Mouse (Mus musculus): ENCODE results near the gene Hspb1. TPM values are rescaled to one million over a fixed set of nuclear protein-coding genes. Genes with fewer than 3 reads are reported as not detected.

Gene Hspb1
- polyA plus RNA-seq (2015; fragmentation: Nextera tagmentation; extraction: Ambion mirVana) = 7.3 and 9.6 TPM in 2 replicates

DNA sequence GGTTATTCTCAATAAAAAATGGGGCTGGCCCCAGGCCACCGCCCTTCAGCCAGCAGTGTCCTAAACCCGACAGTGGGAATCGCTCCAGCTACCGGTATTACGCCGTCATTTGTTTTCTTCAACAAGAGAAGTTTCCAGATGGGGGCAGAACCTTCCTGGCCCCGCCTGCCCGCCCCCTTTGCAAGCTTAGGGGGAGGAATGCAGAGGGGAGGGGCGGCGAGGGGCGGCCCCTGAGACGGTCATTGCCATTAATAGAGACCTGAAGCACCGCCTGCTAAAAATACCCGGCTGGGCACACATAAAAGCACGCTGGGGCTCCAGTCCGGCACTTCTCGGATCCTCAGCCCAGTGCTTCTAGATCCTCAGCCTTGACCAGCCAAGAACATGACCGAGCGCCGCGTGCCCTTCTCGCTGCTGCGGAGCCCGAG is at the start of gene Hspb1:
TSS of gene Hspb1 (plus strand) at position 245 of the 428 bp plus-strand sequence.
- H3K9ac ChIP-seq (replicated peaks; ENCODE audit: low read depth, low read length) = no peak within 1 kb of the TSS
- WGBS = 1% methylated on average over 23 of the region's 24 CpGs
- no peaks in the 10 kb centered on the region for H3K9me3 ChIP-seq (ENCODE audit: control insufficient read depth, low read length)
- no peak within 1 kb of the TSS for H3K27ac ChIP-seq (ENCODE audit: low read length)
- H3K27me3 ChIP-seq (replicated peaks; ENCODE audit: control insufficient read depth, insufficient read depth, low read length) = peaks cover 17% of the 10 kb centered on the region
- 0 out of 2 replicates have a peak, but pooled peaks cover 3% of the 10 kb centered on the region for H3K4me1 ChIP-seq (replicated peaks; ENCODE audit: control insufficient read depth, insufficient read depth, low read length)
- H3K4me3 ChIP-seq (replicated peaks; ENCODE audit: low read length) = peak within 1 kb of the TSS; percentile 1; the same call in 1 of the 2 replicates
- no peaks in the 10 kb centered on the region for H3K36me3 ChIP-seq (ENCODE audit: control insufficient read depth, insufficient read depth)
- no peak for ATAC-seq
- peak within 1 kb of the TSS; percentile 3; the same call in 1 of the 2 replicates for H3K4me2 ChIP-seq (ENCODE audit: low read length)

GRCm38 (mm10) chr5:135841651-135842050 is 46.1 kb upstream of the Hspb1 start:
- 73% methylated on average over 6 of the region's 6 CpGs for WGBS
- no peaks in the 10 kb centered on the region; the same call in 1 of the 2 replicates for H3K27me3 ChIP-seq (replicated peaks; ENCODE audit: control insufficient read depth, insufficient read depth, low read length)
- no peak overlapping the region for H3K27ac ChIP-seq (ENCODE audit: low read length)
- H3K4me3 ChIP-seq (replicated peaks; ENCODE audit: low read length) = no peak overlapping the region
- H3K36me3 ChIP-seq (ENCODE audit: control insufficient read depth, insufficient read depth) = peaks cover 2% of the 10 kb centered on the region; the same call in 1 of the 2 replicates
- no peak overlapping the region for H3K9ac ChIP-seq (replicated peaks; ENCODE audit: low read depth, low read length)
- no peak overlapping the region for H3K4me2 ChIP-seq (ENCODE audit: low read length)
- H3K4me1 ChIP-seq (replicated peaks; ENCODE audit: control insufficient read depth, insufficient read depth, low read length) = peaks cover 4% of the 10 kb centered on the region; the same call in 1 of the 2 replicates
- no peak for ATAC-seq
- no peaks in the 10 kb centered on the region for H3K9me3 ChIP-seq (ENCODE audit: control insufficient read depth, low read length)

- 27% methylated on average over 5 of the region's 5 CpGs for WGBS
- no peak for ATAC-seq
- Histone ChIP-seq H3K4me3 (replicated peaks; ENCODE audit: low read length) (no peak overlapping the region), H3K9me3 (ENCODE audit: control insufficient read depth, low read length) (no peaks in the 10 kb centered on the region), H3K9ac (replicated peaks; ENCODE audit: low read depth, low read length) (no peak overlapping the region), H3K36me3 (ENCODE audit: control insufficient read depth, insufficient read depth) (peaks cover 6% of the 10 kb centered on the region; the same call in 1 of the 2 replicates), H3K27ac (ENCODE audit: low read length) (no peak overlapping the region), H3K27me3 (replicated peaks; ENCODE audit: control insufficient read depth, insufficient read depth, low read length) (no peaks in the 10 kb centered on the region; the same call in 1 of the 2 replicates), H3K4me2 (ENCODE audit: low read length) (no peak overlapping the region), H3K4me1 (replicated peaks; ENCODE audit: control insufficient read depth, insufficient read depth, low read length) (peaks cover 4% of the 10 kb centered on the region; the same call in 1 of the 2 replicates)
Observed at GRCm38 (mm10) chr5:135843418-135843817, 44.3 kb upstream of the Hspb1 start.

DNA sequence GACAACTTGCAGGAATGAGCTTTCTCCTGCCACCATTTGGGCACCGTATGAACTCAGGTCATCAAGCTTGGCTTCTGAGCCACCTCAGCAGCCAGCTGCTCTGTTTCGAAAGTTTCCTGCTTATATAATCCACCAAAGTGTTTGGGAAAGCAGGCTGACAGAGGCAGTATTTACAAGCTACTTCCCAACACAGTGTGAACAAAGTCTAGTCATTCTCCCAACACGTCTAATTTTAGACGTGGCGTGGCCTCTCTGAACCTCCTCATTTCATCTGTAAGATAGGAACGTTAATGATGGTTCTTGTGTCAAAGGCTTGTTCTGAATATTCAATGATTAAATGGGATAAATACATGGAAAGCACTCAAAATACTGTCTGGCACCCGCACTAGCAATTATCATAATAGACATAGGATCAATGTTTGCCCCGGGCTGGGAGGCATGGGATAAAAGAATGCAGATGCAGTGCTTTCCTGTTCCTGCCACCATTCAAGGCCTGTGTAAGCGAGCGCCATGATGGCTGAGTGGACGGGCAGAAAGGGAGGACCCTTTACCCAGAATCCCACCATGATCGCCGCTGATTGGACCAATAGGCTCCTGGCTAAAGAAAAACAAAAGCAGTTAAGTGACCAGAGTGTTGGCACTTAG is 41.9 kb upstream of the Hspb1 start:
- peak; percentile 61; the same call in 1 of the 2 replicates for ATAC-seq
- H3K4me3 ChIP-seq (replicated peaks; ENCODE audit: low read length) = no peak overlapping the region
- H3K9me3 ChIP-seq (ENCODE audit: control insufficient read depth, low read length) = no peaks in the 10 kb centered on the region
- 55% methylated on average over 13 of the region's 13 CpGs for WGBS
- H3K27ac ChIP-seq (ENCODE audit: low read length) = no peak overlapping the region
- no peak overlapping the region for H3K9ac ChIP-seq (replicated peaks; ENCODE audit: low read depth, low read length)
- H3K36me3 ChIP-seq (ENCODE audit: control insufficient read depth, insufficient read depth) = peaks cover 4% of the 10 kb centered on the region; the same call in 1 of the 2 replicates
- H3K4me1 ChIP-seq (replicated peaks; ENCODE audit: control insufficient read depth, insufficient read depth, low read length) = peaks cover 6% of the 10 kb centered on the region
- peaks cover 10% of the 10 kb centered on the region; the same call in 1 of the 2 replicates for H3K27me3 ChIP-seq (replicated peaks; ENCODE audit: control insufficient read depth, insufficient read depth, low read length)
- no peak overlapping the region for H3K4me2 ChIP-seq (ENCODE audit: low read length)

- no peak for ATAC-seq
Observed at GRCm38 (mm10) chr5:135847460-135847859, 40.3 kb upstream of the Hspb1 start.

GRCm38 (mm10) chr5:135847881-135848280 is 39.8 kb upstream of the Hspb1 start:
- Histone ChIP-seq H3K27me3 (replicated peaks; ENCODE audit: control insufficient read depth, insufficient read depth, low read length) (peaks cover 21% of the 10 kb centered on the region), H3K4me2 (ENCODE audit: low read length) (no peak overlapping the region), H3K36me3 (ENCODE audit: control insufficient read depth, insufficient read depth) (peaks cover 4% of the 10 kb centered on the region; the same call in 1 of the 2 replicates), H3K9me3 (ENCODE audit: control insufficient read depth, low read length) (no peaks in the 10 kb centered on the region), H3K4me3 (replicated peaks; ENCODE audit: low read length) (no peak overlapping the region), H3K9ac (replicated peaks; ENCODE audit: low read depth, low read length) (no peak overlapping the region), H3K27ac (ENCODE audit: low read length) (no peak overlapping the region), H3K4me1 (replicated peaks; ENCODE audit: control insufficient read depth, insufficient read depth, low read length) (peaks cover 19% of the 10 kb centered on the region)
- WGBS = 93% methylated on average over 3 of the region's 3 CpGs
- no peak for ATAC-seq

More at GRCm38 (mm10) chr5:135847460-135847859, 40.3 kb upstream of the Hspb1 start:
- H3K36me3 ChIP-seq (ENCODE audit: control insufficient read depth, insufficient read depth) = peaks cover 4% of the 10 kb centered on the region; the same call in 1 of the 2 replicates
- peaks cover 16% of the 10 kb centered on the region for H3K27me3 ChIP-seq (replicated peaks; ENCODE audit: control insufficient read depth, insufficient read depth, low read length)
- H3K4me2 ChIP-seq (ENCODE audit: low read length) = no peak overlapping the region
- no peak overlapping the region for H3K4me3 ChIP-seq (replicated peaks; ENCODE audit: low read length)
- no peak overlapping the region for H3K27ac ChIP-seq (ENCODE audit: low read length)
- 74% methylated on average over 4 of the region's 4 CpGs for WGBS
- H3K9me3 ChIP-seq (ENCODE audit: control insufficient read depth, low read length) = no peaks in the 10 kb centered on the region
- peaks cover 19% of the 10 kb centered on the region for H3K4me1 ChIP-seq (replicated peaks; ENCODE audit: control insufficient read depth, insufficient read depth, low read length)
- H3K9ac ChIP-seq (replicated peaks; ENCODE audit: low read depth, low read length) = no peak overlapping the region

GRCm38 (mm10) chr5:135851024-135851423 is 36.7 kb upstream of the Hspb1 start:
- no peak overlapping the region for H3K4me3 ChIP-seq (replicated peaks; ENCODE audit: low read length)
- ATAC-seq = peak; percentile 82
- whole genome bisulfite sequencing = under 1% methylated on average over 15 of the region's 15 CpGs
- peaks cover 16% of the 10 kb centered on the region for H3K4me1 ChIP-seq (replicated peaks; ENCODE audit: control insufficient read depth, insufficient read depth, low read length)
- peak overlapping the region; percentile 2; the same call in 1 of the 2 replicates for H3K9ac ChIP-seq (replicated peaks; ENCODE audit: low read depth, low read length)
- peak overlapping the region; percentile 68 for H3K27ac ChIP-seq (ENCODE audit: low read length)
- peak overlapping the region; percentile 17; the same call in 1 of the 2 replicates for H3K4me2 ChIP-seq (ENCODE audit: low read length)
- H3K27me3 ChIP-seq (replicated peaks; ENCODE audit: control insufficient read depth, insufficient read depth, low read length) = peaks cover 36% of the 10 kb centered on the region
- H3K36me3 ChIP-seq (ENCODE audit: control insufficient read depth, insufficient read depth) = peaks cover 4% of the 10 kb centered on the region; the same call in 1 of the 2 replicates
- H3K9me3 ChIP-seq (ENCODE audit: control insufficient read depth, low read length) = no peaks in the 10 kb centered on the region

- H3K27me3 ChIP-seq (replicated peaks; ENCODE audit: control insufficient read depth, insufficient read depth, low read length) = peaks cover 41% of the 10 kb centered on the region
- WGBS = 4% methylated on average over 14 of the region's 14 CpGs
- H3K9me3 ChIP-seq (ENCODE audit: control insufficient read depth, low read length) = no peaks in the 10 kb centered on the region
- H3K4me1 ChIP-seq (replicated peaks; ENCODE audit: control insufficient read depth, insufficient read depth, low read length) = peaks cover 15% of the 10 kb centered on the region
- no peak overlapping the region for H3K9ac ChIP-seq (replicated peaks; ENCODE audit: low read depth, low read length)
- no peak overlapping the region for H3K4me3 ChIP-seq (replicated peaks; ENCODE audit: low read length)
- H3K27ac ChIP-seq (ENCODE audit: low read length) = peak overlapping the region; percentile 68; the same call in 1 of the 2 replicates
- peaks cover 4% of the 10 kb centered on the region; the same call in 1 of the 2 replicates for H3K36me3 ChIP-seq (ENCODE audit: control insufficient read depth, insufficient read depth)
- no peak overlapping the region for H3K4me2 ChIP-seq (ENCODE audit: low read length)
- ATAC-seq = no peak
Observed at GRCm38 (mm10) chr5:135851481-135851880, 36.2 kb upstream of the Hspb1 start.

DNA sequence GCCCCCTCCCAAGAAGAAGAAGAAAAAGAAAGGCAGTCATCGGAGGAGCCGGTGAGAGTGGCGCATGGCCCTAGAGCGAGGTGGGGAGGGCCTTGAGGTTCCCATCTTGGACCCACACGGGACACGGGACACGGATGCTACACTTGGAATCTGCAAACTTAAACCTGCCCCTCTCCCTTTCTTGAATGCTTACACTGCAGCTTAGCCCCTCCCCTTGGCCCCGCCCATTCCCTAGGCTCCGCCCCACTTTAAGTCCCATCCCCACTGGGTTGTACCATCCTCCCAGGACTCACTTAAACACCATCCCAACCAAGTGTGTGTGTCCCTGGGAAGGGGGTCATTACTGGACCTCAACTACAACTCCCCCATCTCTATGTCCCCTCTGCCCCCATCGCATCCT is 35.3 kb upstream of the Hspb1 start:
- Histone ChIP-seq H3K4me3 (replicated peaks; ENCODE audit: low read length) (no peak overlapping the region), H3K27ac (ENCODE audit: low read length) (no peak overlapping the region), H3K27me3 (replicated peaks; ENCODE audit: control insufficient read depth, insufficient read depth, low read length) (peaks cover 50% of the 10 kb centered on the region), H3K36me3 (ENCODE audit: control insufficient read depth, insufficient read depth) (0 out of 2 replicates have a peak, but pooled peaks cover under 1% of the 10 kb centered on the region), H3K9ac (replicated peaks; ENCODE audit: low read depth, low read length) (no peak overlapping the region), H3K4me1 (replicated peaks; ENCODE audit: control insufficient read depth, insufficient read depth, low read length) (peaks cover 15% of the 10 kb centered on the region), H3K4me2 (ENCODE audit: low read length) (no peak overlapping the region), H3K9me3 (ENCODE audit: control insufficient read depth, low read length) (no peaks in the 10 kb centered on the region)
- WGBS = 5% methylated on average over 10 of the region's 10 CpGs
- no peak for ATAC-seq

All from forebrain, embryonic 16.5 days (tissue).